Mouse (Mus musculus): Measurements from ENCODE around the gene Ddx50.

GRCm38 (mm10) chr10:62668043-62668442 is 17.0 kb upstream of the Ddx50 start:
- TF ChIP-seq TAL1 (conservative IDR thresholded peaks at IDR 0.05; ENCODE audit: low read depth, low read length): no peak
- TF ChIP-seq CTCF (IDR thresholded peaks at IDR 0.05; ENCODE audit: low read depth, low read length): no peak
- TF ChIP-seq GATA1 (IDR thresholded peaks at IDR 0.05; ENCODE audit: borderline replicate concordance, low read length): no peak
- no peak for TF ChIP-seq POLR2AphosphoS5 (IDR thresholded peaks at IDR 0.05; ENCODE audit: insufficient replicate concordance, low read depth, low read length)
- no peak for TF ChIP-seq GATA2 (IDR thresholded peaks at IDR 0.05; ENCODE audit: borderline replicate concordance, low read depth, low read length)
